Mouse (Mus musculus) cortical plate, adult 2 months (tissue): ENCODE data around the gene Il1rap. TPM values are rescaled to one million over a fixed set of nuclear protein-coding genes. Genes with fewer than 3 reads are reported as not detected.

Experiments
- H3K27ac ChIP-seq: fragments of 200-500 bp; 2 replicates; pipeline ENCODE4 v1.5.1; 2012; ENCODE audit warnings: low read length, control low read depth, inconsistent platforms; ENCODE audit not compliant: insufficient read depth
- H3K4me1 ChIP-seq: fragments of 200-500 bp; 2 replicates; pipeline ENCODE4 v1.6.1; 2011; ENCODE audit warnings: low read length; ENCODE audit not compliant: control insufficient read depth, insufficient read depth
- H3K4me3 ChIP-seq: fragments of 200-500 bp; 2 replicates; pipeline ENCODE4 v1.5.1; 2011; ENCODE audit warnings: mild to moderate bottlenecking, low read length, control low read depth; ENCODE audit not compliant: insufficient read depth
- CTCF ChIP-seq: fragments of 200-500 bp; IDR thresholded peaks from 2 replicates; pipeline ENCODE4 v1.5.1; 2011; ENCODE audit warnings: mild to moderate bottlenecking, control low read depth, low read length; ENCODE audit not compliant: insufficient read depth; ENCODE audit errors: extremely low read depth
- POLR2A ChIP-seq: fragments of 200-500 bp; IDR thresholded peaks from 2 replicates; pipeline ENCODE4 v1.6.1; 2011; ENCODE audit warnings: mild to moderate bottlenecking, low read length, control low read depth; ENCODE audit not compliant: insufficient read depth; ENCODE audit errors: extremely low read depth
- polyA plus RNA-seq: library from polyadenylated mRNA; depleted of rRNA; stranded (reverse); fragments of >200 nt; gene quantifications from 2 replicates; pipeline ENCODE4 v1.2.3, GENCODE M21; 2012

Gene Il1rap
- polyA plus RNA-seq, 1 experiment, result 28.0 TPM

- H3K4me3 ChIP-seq, result no peak overlapping the region
- peaks cover 1% of the 10 kb centered on the region; the same call in 1 of the 2 replicates for H3K4me1 ChIP-seq
- TF ChIP-seq CTCF (no peak), POLR2A (no peak)
- H3K27ac ChIP-seq, result no peak overlapping the region
Observed at GRCm38 (mm10) chr16:26666401-26666800, 84.9 kb downstream of the Il1rap start.

GRCm38 (mm10) chr16:26669081-26669480, 87.6 kb downstream of the Il1rap start:
- no peak overlapping the region; the same call in 1 of the 2 replicates for H3K27ac ChIP-seq
- no peak overlapping the region for H3K4me3 ChIP-seq
- TF ChIP-seq POLR2A, result no peak
- no peak for TF ChIP-seq CTCF
- H3K4me1 ChIP-seq, result no peaks in the 10 kb centered on the region; the same call in 1 of the 2 replicates

- no peaks in the 10 kb centered on the region for H3K4me1 ChIP-seq
- no peak overlapping the region for H3K27ac ChIP-seq
- TF ChIP-seq CTCF (no peak), POLR2A (no peak)
- H3K4me3 ChIP-seq, result no peak overlapping the region
Observed at GRCm38 (mm10) chr16:26680381-26680780, 98.9 kb downstream of the Il1rap start.

- Histone ChIP-seq H3K27ac (no peak overlapping the region), H3K4me3 (no peak overlapping the region), H3K4me1 (no peaks in the 10 kb centered on the region)
- TF ChIP-seq POLR2A, result no peak
- TF ChIP-seq CTCF, result no peak
Observed at GRCm38 (mm10) chr16:26689771-26690170, 108.3 kb downstream of the Il1rap start.

- TF ChIP-seq POLR2A (no peak), CTCF (no peak)
- no peak overlapping the region for H3K27ac ChIP-seq
- no peak overlapping the region for H3K4me3 ChIP-seq
- no peaks in the 10 kb centered on the region for H3K4me1 ChIP-seq
Observed at GRCm38 (mm10) chr16:26691294-26691693, 109.8 kb downstream of the Il1rap start.

GRCm38 (mm10) chr16:26698076-26698475, 116.6 kb downstream of the Il1rap start:
- no peak for TF ChIP-seq POLR2A
- no peak for TF ChIP-seq CTCF
- Histone ChIP-seq H3K4me1 (no peaks in the 10 kb centered on the region), H3K27ac (no peak overlapping the region), H3K4me3 (no peak overlapping the region)

- H3K27ac ChIP-seq, result no peak overlapping the region
- H3K4me3 ChIP-seq, result no peak overlapping the region
- TF ChIP-seq POLR2A, result no peak
- TF ChIP-seq CTCF, result no peak
- no peaks in the 10 kb centered on the region for H3K4me1 ChIP-seq
Observed at GRCm38 (mm10) chr16:26700440-26701103, 119.1 kb downstream of the Il1rap start.

GRCm38 (mm10) chr16:26705658-26706371, 124.3 kb downstream of the Il1rap start:
- Histone ChIP-seq H3K27ac (no peak overlapping the region), H3K4me3 (no peak overlapping the region), H3K4me1 (no peaks in the 10 kb centered on the region)
- TF ChIP-seq POLR2A (no peak), CTCF (no peak)

- TF ChIP-seq CTCF (no peak), POLR2A (no peak)
- Histone ChIP-seq H3K27ac (no peak overlapping the region), H3K4me1 (no peaks in the 10 kb centered on the region), H3K4me3 (no peak overlapping the region)
Observed at GRCm38 (mm10) chr16:26706503-26706902, 125.0 kb downstream of the Il1rap start.

- no peak for TF ChIP-seq CTCF
- no peak for TF ChIP-seq POLR2A
- Histone ChIP-seq H3K4me1 (no peaks in the 10 kb centered on the region), H3K4me3 (no peak overlapping the region), H3K27ac (no peak overlapping the region)
Observed at GRCm38 (mm10) chr16:26710922-26711321, 129.4 kb downstream of the Il1rap start.
